Mouse (Mus musculus): ENCODE data around the gene Smu1. TPM values are rescaled to one million over a fixed set of nuclear protein-coding genes. Genes with fewer than 3 reads are reported as not detected.

Gene Smu1
- polyA plus RNA-seq, 1 experiment from 2014 or later, result 120 TPM

DNA sequence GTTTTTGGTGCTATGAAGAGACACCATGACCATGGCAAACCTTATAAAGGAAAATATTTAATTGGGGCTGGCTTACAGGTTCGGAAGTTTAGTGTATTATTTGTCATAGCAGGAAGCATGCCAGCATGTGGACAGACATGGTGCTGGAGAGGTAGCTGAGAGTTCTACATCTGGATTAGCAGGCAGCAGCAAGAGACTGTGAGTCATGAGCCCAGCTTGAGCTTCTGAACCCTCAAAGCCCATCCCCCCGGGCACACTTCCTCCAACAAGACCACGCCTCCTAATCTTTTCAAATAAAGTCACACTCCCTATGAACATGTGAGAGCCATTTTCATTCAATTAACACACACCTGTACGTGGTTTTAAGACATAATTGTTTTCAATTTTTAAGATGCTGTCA lies 18.7 kb upstream of the Smu1 start:
- no peak overlapping the region for H3K9ac ChIP-seq
- no peaks in the 10 kb centered on the region for H3K27me3 ChIP-seq (ENCODE audit: control insufficient read depth, insufficient read depth, low read length)
- ATAC-seq (ENCODE audit: low FRiP score) (no peak), DNase-seq (ENCODE audit: low spot score) (no peak)
- H3K9me3 ChIP-seq (ENCODE audit: control insufficient read depth, low read length), result no peaks in the 10 kb centered on the region
- WGBS, result 80% methylated on average over 4 of the region's 4 CpGs
- no peaks in the 10 kb centered on the region for H3K36me3 ChIP-seq (replicated peaks; ENCODE audit: control insufficient read depth, insufficient read depth)
- H3K4me1 ChIP-seq (replicated peaks; ENCODE audit: control insufficient read depth, insufficient read depth, low read length), result peaks cover 4% of the 10 kb centered on the region; the same call in 1 of the 2 replicates
- H3K4me3 ChIP-seq (replicated peaks; ENCODE audit: low read length), result no peak overlapping the region
- H3K27ac ChIP-seq, result no peak overlapping the region
- no peak overlapping the region for H3K4me2 ChIP-seq (replicated peaks)

- peaks cover 4% of the 10 kb centered on the region; the same call in 1 of the 2 replicates for H3K4me1 ChIP-seq (replicated peaks; ENCODE audit: control insufficient read depth, insufficient read depth, low read length)
- 24% methylated on average over 12 of the region's 12 CpGs for WGBS
- DNase-seq (ENCODE audit: low spot score) (peak; percentile 82), ATAC-seq (ENCODE audit: low FRiP score) (peak; percentile 60; the same call in 1 of the 2 replicates)
- H3K4me3 ChIP-seq (replicated peaks; ENCODE audit: low read length), result no peak overlapping the region
- no peaks in the 10 kb centered on the region for H3K36me3 ChIP-seq (replicated peaks; ENCODE audit: control insufficient read depth, insufficient read depth)
- no peak overlapping the region for H3K27ac ChIP-seq
- no peaks in the 10 kb centered on the region for H3K9me3 ChIP-seq (ENCODE audit: control insufficient read depth, low read length)
- H3K4me2 ChIP-seq (replicated peaks), result peak overlapping the region; percentile 33
- 0 out of 2 replicates have a peak overlapping the region, but pooled peaks have one; percentile 2 for H3K9ac ChIP-seq
- no peaks in the 10 kb centered on the region for H3K27me3 ChIP-seq (ENCODE audit: control insufficient read depth, insufficient read depth, low read length)
Measured at GRCm38 (mm10) chr4:40774279-40775259, 16.8 kb upstream of the Smu1 start.

- Histone ChIP-seq H3K4me2 (replicated peaks) (no peak overlapping the region), H3K27me3 (ENCODE audit: control insufficient read depth, insufficient read depth, low read length) (0 out of 2 replicates have a peak, but pooled peaks cover 5% of the 10 kb centered on the region), H3K4me1 (replicated peaks; ENCODE audit: control insufficient read depth, insufficient read depth, low read length) (no peaks in the 10 kb centered on the region), H3K9me3 (ENCODE audit: control insufficient read depth, low read length) (no peaks in the 10 kb centered on the region), H3K36me3 (replicated peaks; ENCODE audit: control insufficient read depth, insufficient read depth) (peaks cover 1% of the 10 kb centered on the region), H3K4me3 (replicated peaks; ENCODE audit: low read length) (no peak overlapping the region), H3K27ac (no peak overlapping the region), H3K9ac (no peak overlapping the region)
- DNase-seq (ENCODE audit: low spot score) (no peak), ATAC-seq (ENCODE audit: low FRiP score) (no peak)
- 60% methylated on average over 5 of the region's 5 CpGs for WGBS
Measured at GRCm38 (mm10) chr4:40759876-40760275, 2.2 kb upstream of the Smu1 start.

GRCm38 (mm10) chr4:40757157-40757779 lies 455 bp downstream of the Smu1 start:
- ATAC-seq (ENCODE audit: low FRiP score), result peak; percentile 87

GRCm38 (mm10) chr4:40735351-40735750 lies 22.4 kb downstream of the Smu1 start:
- Histone ChIP-seq H3K4me3 (replicated peaks; ENCODE audit: low read length) (no peak overlapping the region), H3K36me3 (replicated peaks; ENCODE audit: control insufficient read depth, insufficient read depth) (peaks cover 93% of the 10 kb centered on the region), H3K4me1 (replicated peaks; ENCODE audit: control insufficient read depth, insufficient read depth, low read length) (no peaks in the 10 kb centered on the region), H3K27me3 (ENCODE audit: control insufficient read depth, insufficient read depth, low read length) (no peaks in the 10 kb centered on the region), H3K9me3 (ENCODE audit: control insufficient read depth, low read length) (no peaks in the 10 kb centered on the region), H3K9ac (no peak overlapping the region), H3K4me2 (replicated peaks) (no peak overlapping the region), H3K27ac (no peak overlapping the region)
- WGBS, result 71% methylated on average over 1 of the region's 1 CpGs
- no peak for ATAC-seq (ENCODE audit: low FRiP score)
- no peak for DNase-seq (ENCODE audit: low spot score)

More at GRCm38 (mm10) chr4:40757157-40757779, 455 bp downstream of the Smu1 start:
- no peaks in the 10 kb centered on the region for H3K9me3 ChIP-seq (ENCODE audit: control insufficient read depth, low read length)
- peak overlapping the region; percentile 97 for H3K4me3 ChIP-seq (replicated peaks; ENCODE audit: low read length)
- DNase-seq (ENCODE audit: low spot score), result no peak
- WGBS, result under 1% methylated on average over 39 of the region's 39 CpGs
- H3K4me2 ChIP-seq (replicated peaks), result peak overlapping the region; percentile 90
- H3K9ac ChIP-seq, result peak overlapping the region; percentile 86
- no peaks in the 10 kb centered on the region for H3K4me1 ChIP-seq (replicated peaks; ENCODE audit: control insufficient read depth, insufficient read depth, low read length)
- H3K27me3 ChIP-seq (ENCODE audit: control insufficient read depth, insufficient read depth, low read length), result 0 out of 2 replicates have a peak, but pooled peaks cover 5% of the 10 kb centered on the region
- H3K27ac ChIP-seq, result peak overlapping the region; percentile 72
- H3K36me3 ChIP-seq (replicated peaks; ENCODE audit: control insufficient read depth, insufficient read depth), result peaks cover 27% of the 10 kb centered on the region

GRCm38 (mm10) chr4:40731262-40731661 lies 26.5 kb downstream of the Smu1 start:
- peaks cover 95% of the 10 kb centered on the region for H3K36me3 ChIP-seq (replicated peaks; ENCODE audit: control insufficient read depth, insufficient read depth)
- H3K4me3 ChIP-seq (replicated peaks; ENCODE audit: low read length), result no peak overlapping the region
- ATAC-seq (ENCODE audit: low FRiP score), result no peak
- H3K9me3 ChIP-seq (ENCODE audit: control insufficient read depth, low read length), result no peaks in the 10 kb centered on the region
- no peak overlapping the region for H3K4me2 ChIP-seq (replicated peaks)
- H3K4me1 ChIP-seq (replicated peaks; ENCODE audit: control insufficient read depth, insufficient read depth, low read length), result peaks cover 3% of the 10 kb centered on the region
- H3K27me3 ChIP-seq (ENCODE audit: control insufficient read depth, insufficient read depth, low read length), result no peaks in the 10 kb centered on the region
- no peak overlapping the region for H3K9ac ChIP-seq
- H3K27ac ChIP-seq, result no peak overlapping the region
- DNase-seq (ENCODE audit: low spot score), result no peak

DNA sequence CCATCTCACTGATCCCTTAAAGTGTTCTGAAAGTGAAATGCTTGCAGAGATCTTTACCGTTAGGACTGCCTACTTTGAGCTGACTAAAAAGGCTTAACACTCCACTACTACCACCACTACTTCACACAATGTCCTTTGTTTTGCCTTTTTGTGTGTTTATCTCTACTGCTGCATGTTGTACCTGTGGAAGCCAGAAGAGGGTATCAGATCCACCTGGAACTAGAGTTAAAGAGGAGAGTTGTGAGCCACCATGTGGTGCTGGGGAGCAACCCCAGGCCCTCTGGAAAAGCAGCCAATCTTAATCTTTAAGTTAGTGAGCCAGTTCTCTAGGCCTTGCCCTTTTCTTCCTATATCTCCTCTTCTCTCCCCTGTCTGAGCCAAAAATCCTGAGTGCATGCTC lies 30.5 kb downstream of the Smu1 start:
- WGBS, result 91% methylated on average over 1 of the region's 1 CpGs
- no peak overlapping the region for H3K4me2 ChIP-seq (replicated peaks)
- peaks cover 81% of the 10 kb centered on the region for H3K36me3 ChIP-seq (replicated peaks; ENCODE audit: control insufficient read depth, insufficient read depth)
- DNase-seq (ENCODE audit: low spot score) (no peak), ATAC-seq (ENCODE audit: low FRiP score) (no peak)
- no peak overlapping the region for H3K27ac ChIP-seq
- H3K4me3 ChIP-seq (replicated peaks; ENCODE audit: low read length), result no peak overlapping the region
- no peaks in the 10 kb centered on the region for H3K9me3 ChIP-seq (ENCODE audit: control insufficient read depth, low read length)
- no peaks in the 10 kb centered on the region for H3K27me3 ChIP-seq (ENCODE audit: control insufficient read depth, insufficient read depth, low read length)
- H3K9ac ChIP-seq, result no peak overlapping the region
- peaks cover 32% of the 10 kb centered on the region for H3K4me1 ChIP-seq (replicated peaks; ENCODE audit: control insufficient read depth, insufficient read depth, low read length)

GRCm38 (mm10) chr4:40725554-40725953 lies 32.2 kb downstream of the Smu1 start:
- H3K27ac ChIP-seq, result no peak overlapping the region
- H3K4me1 ChIP-seq (replicated peaks; ENCODE audit: control insufficient read depth, insufficient read depth, low read length), result peaks cover 43% of the 10 kb centered on the region
- DNase-seq (ENCODE audit: low spot score) (no peak), ATAC-seq (ENCODE audit: low FRiP score) (no peak)
- no peak overlapping the region for H3K4me3 ChIP-seq (replicated peaks; ENCODE audit: low read length)
- no peaks in the 10 kb centered on the region for H3K27me3 ChIP-seq (ENCODE audit: control insufficient read depth, insufficient read depth, low read length)
- H3K9ac ChIP-seq, result peak overlapping the region; percentile 98; the same call in 1 of the 2 replicates
- peak overlapping the region; percentile 92 for H3K4me2 ChIP-seq (replicated peaks)
- H3K36me3 ChIP-seq (replicated peaks; ENCODE audit: control insufficient read depth, insufficient read depth), result peaks cover 65% of the 10 kb centered on the region
- H3K9me3 ChIP-seq (ENCODE audit: control insufficient read depth, low read length), result no peaks in the 10 kb centered on the region

DNA sequence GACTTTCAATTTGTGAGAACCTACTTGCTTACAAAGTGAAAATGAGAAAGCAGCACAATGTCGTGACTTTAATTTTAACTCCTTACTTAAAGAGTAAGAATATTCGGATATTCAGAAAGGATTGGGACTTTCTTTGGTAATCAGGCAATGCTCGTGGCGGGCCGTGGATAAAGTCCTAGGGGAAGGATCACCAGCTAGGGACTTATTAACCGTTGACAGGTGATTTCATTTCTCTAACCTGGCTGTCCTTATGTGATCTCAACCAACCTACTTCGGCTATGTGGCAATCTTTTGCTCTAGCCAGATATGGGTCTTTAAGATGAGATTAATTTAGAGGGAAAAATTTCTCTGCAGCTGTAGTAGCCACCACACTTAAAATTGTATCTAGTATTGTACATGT lies 32.6 kb downstream of the Smu1 start:
- no peak for ATAC-seq (ENCODE audit: low FRiP score)
- Histone ChIP-seq H3K4me3 (replicated peaks; ENCODE audit: low read length) (peak overlapping the region; percentile 80), H3K4me1 (replicated peaks; ENCODE audit: control insufficient read depth, insufficient read depth, low read length) (peaks cover 43% of the 10 kb centered on the region), H3K9ac (peak overlapping the region; percentile 98), H3K27me3 (ENCODE audit: control insufficient read depth, insufficient read depth, low read length) (no peaks in the 10 kb centered on the region), H3K36me3 (replicated peaks; ENCODE audit: control insufficient read depth, insufficient read depth) (peaks cover 60% of the 10 kb centered on the region), H3K27ac (no peak overlapping the region), H3K9me3 (ENCODE audit: control insufficient read depth, low read length) (no peaks in the 10 kb centered on the region), H3K4me2 (replicated peaks) (peak overlapping the region; percentile 92)
- WGBS, result 87% methylated on average over 7 of the region's 7 CpGs
- DNase-seq (ENCODE audit: low spot score), result no peak
